Mouse (Mus musculus) bone marrow, adult 2 months (tissue): Measurements from ENCODE around the gene Rnf31.

Source experiments
- CTCF ChIP-seq: fragments of 200-500 bp; IDR thresholded peaks from 2 replicates; pipeline ENCODE4 v1.5.1; 2011; ENCODE audit warnings: low read length, control low read depth; ENCODE audit not compliant: control insufficient read depth, insufficient read depth
- POLR2A ChIP-seq: fragments of 200-500 bp; IDR thresholded peaks from 2 replicates; pipeline ENCODE4 v1.6.1; 2011; ENCODE audit warnings: low read depth, mild to moderate bottlenecking, control low read depth, low read length, borderline replicate concordance; ENCODE audit not compliant: control insufficient read depth

- no peak for TF ChIP-seq CTCF
- no peak for TF ChIP-seq POLR2A
Observed at GRCm38 (mm10) chr14:55557587-55557986, 33.9 kb upstream of the Rnf31 start.
